Mouse (Mus musculus) ES-Bruce4 (cell line): ENCODE measurements around the gene Tmem251. TPM values are rescaled to one million over a fixed set of nuclear protein-coding genes. Genes with fewer than 3 reads are reported as not detected.
A peak's percentile ranks its signal among the peaks of the same experiment; 100 is the strongest.

Experiments
- H3K27ac ChIP-seq: 2 replicates; pipeline ENCODE4 v1.5.1; 2012; ENCODE audit warnings: low read length, inconsistent platforms; ENCODE audit not compliant: insufficient read depth
- H3K27me3 ChIP-seq: 2 replicates; pipeline ENCODE4 v1.6.1; 2012; ENCODE audit warnings: mild to moderate bottlenecking, low read length, inconsistent platforms; ENCODE audit not compliant: control insufficient read depth, poor library complexity, insufficient read depth, severe bottlenecking
- H3K36me3 ChIP-seq: 2 replicates; pipeline ENCODE4 v1.6.1; 2012; ENCODE audit warnings: inconsistent platforms, mild to moderate bottlenecking, low read length, moderate library complexity; ENCODE audit not compliant: control insufficient read depth, poor library complexity, insufficient read depth, severe bottlenecking
- H3K4me1 ChIP-seq: one replicate; pipeline ENCODE4 v1.8.1; 2011; ENCODE audit warnings: low read length; ENCODE audit not compliant: control insufficient read depth, insufficient read depth
- H3K4me3 ChIP-seq: 2 replicates; pipeline ENCODE4 v1.5.1; 2011; ENCODE audit warnings: low read depth, mild to moderate bottlenecking, low read length
- H3K9ac ChIP-seq: 2 replicates; pipeline ENCODE4 v1.6.1; 2012; ENCODE audit warnings: low read depth, mild to moderate bottlenecking, inconsistent platforms; ENCODE audit not compliant: poor library complexity, severe bottlenecking
- H3K9me3 ChIP-seq: replicated peaks from 2 replicates; pipeline ENCODE4 v1.6.1; 2012; ENCODE audit warnings: mild to moderate bottlenecking, low read length, inconsistent platforms; ENCODE audit not compliant: control insufficient read depth, poor library complexity, insufficient read depth, severe bottlenecking
- CTCF ChIP-seq: IDR thresholded peaks from one replicate; pipeline ENCODE4 v1.8.1; 2011; ENCODE audit warnings: low read depth, low read length
- EP300 ChIP-seq: IDR thresholded peaks from 2 replicates; pipeline ENCODE4 v1.6.1; 2011; ENCODE audit warnings: low read depth, low read length; ENCODE audit not compliant: insufficient read depth
- POLR2A ChIP-seq: IDR thresholded peaks from one replicate; pipeline ENCODE4 v1.8.1; 2011; ENCODE audit warnings: low read length; ENCODE audit not compliant: insufficient read depth
- polyA plus RNA-seq: library from polyadenylated mRNA; stranded (reverse); fragments of >200 nt; gene quantifications from 2 replicates; pipeline ENCODE4 v1.2.4, GENCODE M21; 2011; ENCODE audit warnings: low read depth; ENCODE audit not compliant: missing spikeins, insufficient read depth, insufficient read length

Tmem251 gene
- 6.3 TPM in 2 replicates for polyA plus RNA-seq

GRCm38 (mm10) chr12:102743589-102744574 lies at the start of gene Tmem251, which contains the start of gene Moap1:
Gene Tmem251, plus strand, starts transcription at chr12:102743762.
Gene Moap1, minus strand, starts transcription at chr12:102743661.
- Histone ChIP-seq H3K9me3 (no peaks in the 10 kb centered on the region), H3K36me3 (peaks cover 24% of the 10 kb centered on the region), H3K4me1 (no peaks in the 10 kb centered on the region), H3K27ac (peak within 1 kb of the TSS; percentile 82), H3K9ac (peak within 1 kb of the TSS; percentile 95), H3K4me3 (peak within 1 kb of the TSS; percentile 91), H3K27me3 (no peaks in the 10 kb centered on the region)
- TF ChIP-seq POLR2A (no peak), EP300 (no peak), CTCF (no peak)

- H3K27ac ChIP-seq: no peak overlapping the region
- no peaks in the 10 kb centered on the region for H3K9me3 ChIP-seq
- H3K4me3 ChIP-seq: no peak overlapping the region
- H3K4me1 ChIP-seq: peaks cover 34% of the 10 kb centered on the region
- no peaks in the 10 kb centered on the region for H3K36me3 ChIP-seq
- no peak overlapping the region for H3K9ac ChIP-seq
- H3K27me3 ChIP-seq: no peaks in the 10 kb centered on the region
- TF ChIP-seq POLR2A: no peak
Observed at GRCm38 (mm10) chr12:102695369-102696239, 48.0 kb upstream of the Tmem251 start.

GRCm38 (mm10) chr12:102696635-102697354 lies 46.8 kb upstream of the Tmem251 start:
- H3K4me1 ChIP-seq: peaks cover 37% of the 10 kb centered on the region

GRCm38 (mm10) chr12:102697381-102697780 lies 46.2 kb upstream of the Tmem251 start:
- Histone ChIP-seq H3K9me3 (no peaks in the 10 kb centered on the region), H3K9ac (no peak overlapping the region), H3K27me3 (no peaks in the 10 kb centered on the region), H3K4me1 (peaks cover 36% of the 10 kb centered on the region), H3K36me3 (no peaks in the 10 kb centered on the region), H3K27ac (no peak overlapping the region), H3K4me3 (no peak overlapping the region)
- TF ChIP-seq CTCF (no peak), EP300 (no peak)

More at GRCm38 (mm10) chr12:102696635-102697354, 46.8 kb upstream of the Tmem251 start:
- H3K4me3 ChIP-seq: no peak overlapping the region
- no peaks in the 10 kb centered on the region for H3K36me3 ChIP-seq
- no peak overlapping the region for H3K27ac ChIP-seq
- H3K9ac ChIP-seq: no peak overlapping the region
- H3K9me3 ChIP-seq: no peaks in the 10 kb centered on the region
- TF ChIP-seq EP300: no peak
- TF ChIP-seq CTCF: no peak
- no peak for TF ChIP-seq POLR2A
- no peaks in the 10 kb centered on the region for H3K27me3 ChIP-seq

GRCm38 (mm10) chr12:102698089-102698684 lies 45.4 kb upstream of the Tmem251 start:
- H3K4me1 ChIP-seq: peaks cover 33% of the 10 kb centered on the region
- H3K36me3 ChIP-seq: no peaks in the 10 kb centered on the region
- no peak for TF ChIP-seq POLR2A
- no peak for TF ChIP-seq CTCF
- no peak for TF ChIP-seq EP300
- H3K9ac ChIP-seq: peak overlapping the region; percentile 24; the same call in 1 of the 2 replicates
- H3K4me3 ChIP-seq: no peak overlapping the region
- peak overlapping the region; percentile 13; the same call in 1 of the 2 replicates for H3K27ac ChIP-seq
- no peaks in the 10 kb centered on the region for H3K9me3 ChIP-seq
- H3K27me3 ChIP-seq: no peaks in the 10 kb centered on the region
